Mouse (Mus musculus): ENCODE measurements around the gene Olfr800.

The Olfr800 gene

DNA sequence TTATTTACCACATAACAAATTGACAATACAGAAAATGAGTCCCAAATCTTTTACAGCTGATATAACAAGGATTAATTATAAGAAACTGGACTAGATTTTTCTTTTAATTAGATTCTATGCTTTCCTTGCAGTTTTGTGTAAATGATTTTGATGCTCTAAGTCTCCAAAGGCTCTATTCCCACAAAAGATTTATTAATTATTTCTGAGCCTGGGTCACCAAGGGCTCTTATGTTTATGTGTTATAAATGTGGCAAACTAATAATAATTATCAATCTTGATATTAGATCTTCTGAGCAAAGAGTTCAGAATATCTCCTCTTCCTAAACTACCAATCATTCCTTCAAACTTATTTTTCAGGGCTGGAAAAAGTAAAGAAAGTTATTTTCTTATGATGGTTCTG is at the start of gene Olfr800:
Gene Olfr800 (plus strand): TSS at position 301 of the 400 bp plus-strand sequence.
- no peak for DNase-seq (ENCODE audit: low spot score)

GRCm38 (mm10) chr10:129612470-129612869 is 45.0 kb upstream of the Olfr800 start, which contains the start of gene Olfr796:
Gene Olfr796 (minus strand): TSS chr10:129612570.
- DNase-seq (ENCODE audit: low spot score) = no peak

GRCm38 (mm10) chr10:129621724-129622123 is 35.8 kb upstream of the Olfr800 start:
- peak; percentile 15 for DNase-seq (ENCODE audit: low spot score)

DNA sequence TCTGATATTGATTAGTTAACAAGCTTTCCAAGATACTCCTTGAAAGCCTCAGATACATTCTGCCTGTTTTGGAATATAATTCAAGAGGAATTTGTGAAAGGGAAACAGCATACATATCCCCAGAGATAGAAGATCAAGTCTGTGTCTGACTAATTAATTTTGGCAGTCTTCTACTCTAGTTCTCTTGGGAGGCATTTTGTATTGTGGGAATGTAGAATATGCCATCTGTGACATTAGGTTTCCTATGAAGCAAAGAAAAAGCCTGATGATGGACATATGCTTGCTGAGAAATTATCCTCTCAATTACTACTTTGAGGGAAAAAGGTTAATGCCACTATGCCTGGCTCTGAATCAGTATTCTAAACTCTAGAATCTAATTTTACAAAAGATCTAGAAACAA is 34.2 kb upstream of the Olfr800 start:
- DNase-seq (ENCODE audit: low spot score) = no peak

DNA sequence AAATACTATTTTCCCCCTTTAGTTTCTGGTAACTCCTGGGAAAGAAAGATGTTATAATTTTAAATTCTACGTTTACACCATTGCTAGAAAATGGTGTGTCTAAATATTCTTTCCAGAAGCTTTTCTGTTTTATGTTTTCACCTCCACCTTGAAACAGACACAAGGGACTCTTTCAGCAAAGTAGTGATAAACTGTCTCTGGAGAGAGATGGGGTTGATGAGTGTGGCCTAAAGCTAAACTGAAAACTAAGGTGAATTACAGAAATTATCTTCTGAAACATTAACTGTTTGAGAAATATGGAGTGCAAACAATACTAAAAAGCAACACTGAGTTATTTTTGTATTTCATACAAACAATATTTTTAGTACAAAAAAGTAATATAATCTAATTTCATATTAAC is 29.7 kb upstream of the Olfr800 start, which contains the start of gene Olfr798:
Gene Olfr798 (minus strand): TSS at position 101 of the 400 bp plus-strand sequence.
- no peak for DNase-seq (ENCODE audit: low spot score)

GRCm38 (mm10) chr10:129637184-129637583 is 20.3 kb upstream of the Olfr800 start, which contains the start of gene Olfr799:
Gene Olfr799 (plus strand): TSS chr10:129637484.
- DNase-seq (ENCODE audit: low spot score) = no peak

- DNase-seq (ENCODE audit: low spot score) = no peak
Measured at GRCm38 (mm10) chr10:129651763-129652162, 5.7 kb upstream of the Olfr800 start.

GRCm38 (mm10) chr10:129673765-129674164 is 16.3 kb downstream of the Olfr800 start, which contains the start of gene Olfr801:
Gene Olfr801 (minus strand): TSS chr10:129673865.
- DNase-seq (ENCODE audit: low spot score) = no peak

DNA sequence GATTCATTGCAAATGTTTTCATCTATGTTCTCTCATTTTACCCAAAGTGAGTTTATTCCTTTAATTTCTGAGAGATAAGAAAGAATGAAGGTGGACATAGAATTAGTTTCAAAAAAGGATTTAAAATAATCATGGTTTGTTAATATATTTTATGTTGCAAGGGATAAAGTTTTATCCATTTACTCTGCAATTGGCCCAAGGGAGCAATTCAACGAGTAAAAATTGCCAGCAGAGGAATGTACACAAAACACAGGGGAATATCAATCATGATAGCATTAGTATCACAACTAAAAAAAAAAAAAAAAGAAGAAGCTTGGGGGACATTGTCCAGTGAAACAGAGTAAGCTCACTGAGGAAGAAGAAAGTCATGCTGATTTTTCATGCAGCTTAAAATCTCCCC is 30.6 kb downstream of the Olfr800 start, which contains the start of gene Olfr802:
Gene Olfr802 (minus strand): TSS at position 101 of the 400 bp plus-strand sequence.
- no peak for DNase-seq (ENCODE audit: low spot score)

DNA sequence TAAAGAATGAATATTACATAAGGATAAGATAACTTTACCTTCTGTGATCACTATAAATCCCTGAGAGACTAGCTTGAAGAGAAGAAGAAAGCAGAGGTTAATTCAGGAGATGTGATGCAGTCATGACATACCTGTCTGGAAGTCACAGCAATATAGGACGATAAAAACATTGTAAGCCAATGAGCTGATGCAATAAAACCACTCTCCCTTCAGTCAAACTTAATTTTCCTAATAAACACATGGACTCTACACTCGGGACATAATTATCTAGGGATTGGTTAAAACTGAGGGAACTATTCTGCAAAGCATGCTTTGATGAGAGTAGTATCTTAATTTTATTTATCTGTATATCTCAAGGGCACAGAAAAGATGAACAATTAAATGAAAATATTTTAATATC is 36.7 kb downstream of the Olfr800 start, which contains the start of gene Olfr803:
Gene Olfr803 (minus strand): TSS at position 101 of the 400 bp plus-strand sequence.
- no peak for DNase-seq (ENCODE audit: low spot score)

DNA sequence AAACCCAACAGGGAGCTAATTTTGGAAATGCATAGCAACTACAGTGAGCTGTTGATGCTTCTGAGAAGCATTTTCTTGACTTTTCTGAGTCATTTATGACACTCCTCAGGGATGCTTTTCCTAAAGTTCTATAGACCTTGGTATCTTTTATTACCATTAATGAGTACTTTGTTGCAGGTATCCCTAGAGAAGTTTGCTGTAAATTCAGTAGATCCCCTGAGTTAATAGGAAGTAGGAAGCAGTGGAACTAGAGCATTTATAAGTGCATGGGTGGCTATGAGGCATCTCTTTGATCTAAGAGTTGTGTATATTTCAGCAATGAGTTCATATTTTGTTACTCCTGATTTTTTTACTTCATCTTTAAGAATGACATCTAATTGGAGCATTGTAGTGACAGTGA is 45.4 kb downstream of the Olfr800 start, which contains the start of gene Olfr804:
Gene Olfr804 (plus strand): TSS at position 301 of the 400 bp plus-strand sequence.
- no peak for DNase-seq (ENCODE audit: low spot score)

All from embryo, embryonic 10 days (tissue).